Mouse (Mus musculus): ENCODE measurements around the gene Cenpm.

The Cenpm gene

GRCm38 (mm10) chr15:82192617-82193016, 51.9 kb downstream of the Cenpm start:
- DNase-seq (ENCODE audit: low spot score) = no peak

GRCm38 (mm10) chr15:82188481-82189240, 55.9 kb downstream of the Cenpm start:
- DNase-seq (ENCODE audit: low spot score) = peak; percentile 69

DNA sequence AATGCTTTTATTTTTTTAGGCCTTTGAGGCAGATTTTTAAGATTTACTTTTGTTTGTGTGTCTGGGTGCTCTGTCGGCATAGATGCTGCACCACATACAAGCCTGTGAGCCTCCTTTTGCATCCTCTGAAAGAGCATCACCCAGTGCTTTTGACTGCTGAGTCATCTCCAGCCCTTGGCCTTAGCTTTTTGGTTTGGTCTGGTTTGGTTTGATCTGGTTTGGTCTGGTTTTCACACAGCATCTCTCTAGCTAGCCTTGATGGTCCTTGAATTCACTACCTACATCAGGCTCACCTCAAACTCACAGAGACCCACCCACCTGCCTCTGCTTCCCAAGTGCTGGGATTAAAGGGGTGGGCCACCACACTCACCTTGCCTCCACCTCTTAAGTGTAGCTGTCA, 56.6 kb downstream of the Cenpm start:
- peak; percentile 34 for DNase-seq (ENCODE audit: low spot score)

DNA sequence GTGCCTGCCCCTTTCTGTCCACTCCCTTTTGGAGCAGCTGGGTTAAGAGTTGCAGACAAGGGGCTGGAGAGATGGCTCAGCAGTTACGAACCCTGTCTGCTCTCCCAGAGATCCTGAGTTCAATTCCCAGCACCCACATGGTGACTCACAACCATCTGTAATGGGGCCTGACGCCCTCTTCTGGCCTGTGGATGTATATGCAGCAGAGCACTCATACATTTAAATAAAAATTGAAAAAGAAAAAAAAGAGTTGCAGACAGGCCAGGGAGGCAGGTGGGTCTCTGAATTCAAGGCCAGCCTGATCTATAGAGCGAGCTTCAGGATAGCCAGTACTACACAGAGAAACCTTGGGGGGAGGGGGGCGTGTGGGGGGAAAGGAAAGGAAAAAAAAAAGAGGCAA, 57.1 kb downstream of the Cenpm start:
- no peak for DNase-seq (ENCODE audit: low spot score)

DNA sequence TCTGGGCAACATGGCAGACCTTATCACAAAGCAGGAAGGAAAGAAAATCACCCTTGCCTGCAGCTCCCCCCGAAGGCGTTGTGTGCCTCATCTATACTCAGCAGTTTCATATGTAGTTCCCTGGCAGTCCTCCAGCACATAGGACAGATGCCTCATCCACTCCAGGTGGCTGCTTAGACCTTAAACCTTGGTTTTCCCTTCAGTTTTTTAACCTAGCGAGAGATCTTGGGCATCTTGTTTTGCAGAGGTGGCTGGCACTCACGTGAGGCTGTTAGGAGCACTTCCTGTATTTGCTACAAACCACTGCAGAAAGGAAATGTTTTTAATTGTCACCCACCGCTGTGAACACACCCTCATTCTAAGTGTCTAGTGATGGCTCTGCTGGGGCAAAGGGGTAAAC, 57.6 kb downstream of the Cenpm start:
- peak; percentile 44 for DNase-seq (ENCODE audit: low spot score)

DNA sequence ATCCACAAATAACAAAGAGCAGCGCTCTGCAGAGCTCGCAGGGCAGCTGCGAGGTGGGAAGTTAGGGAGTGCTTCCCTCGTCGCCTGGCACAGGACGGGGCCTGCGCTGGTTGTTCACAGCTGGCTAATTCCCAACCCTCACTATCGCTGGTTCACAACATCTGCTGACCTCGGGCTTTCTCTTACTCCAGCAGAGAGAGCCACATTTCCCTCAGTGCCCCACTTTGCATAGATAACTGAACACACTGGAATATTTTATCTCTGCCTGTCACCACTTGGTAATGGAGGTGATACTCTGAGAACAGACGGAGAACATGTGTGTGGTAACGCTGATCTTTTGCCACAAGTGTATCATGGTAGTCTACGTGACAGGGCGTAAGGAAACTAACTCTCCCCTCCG, 58.4 kb downstream of the Cenpm start:
- peak; percentile 78 for DNase-seq (ENCODE audit: low spot score)

GRCm38 (mm10) chr15:82185062-82185783, 59.3 kb downstream of the Cenpm start:
- DNase-seq (ENCODE audit: low spot score) = no peak

DNA sequence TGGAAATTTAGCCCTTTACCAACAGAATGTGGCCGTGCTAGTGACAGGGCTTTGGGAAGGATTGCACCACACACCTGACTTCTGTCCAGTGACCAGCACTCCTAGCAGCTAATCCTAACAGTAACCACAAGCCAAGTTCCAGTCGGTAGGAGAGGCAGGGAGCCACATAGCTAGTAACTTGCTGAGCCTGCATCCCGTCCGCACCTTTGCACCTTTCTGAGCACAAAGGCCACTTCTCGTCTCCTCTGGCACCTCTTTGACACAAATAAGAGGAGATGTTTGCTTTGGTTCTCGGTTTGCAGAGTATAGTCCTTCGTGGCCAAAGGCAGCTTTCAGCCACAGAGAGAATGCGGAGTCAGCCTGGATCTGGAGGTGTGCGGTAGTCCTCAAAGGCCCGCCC, 59.9 kb downstream of the Cenpm start:
- peak; percentile 26 for DNase-seq (ENCODE audit: low spot score)

DNA sequence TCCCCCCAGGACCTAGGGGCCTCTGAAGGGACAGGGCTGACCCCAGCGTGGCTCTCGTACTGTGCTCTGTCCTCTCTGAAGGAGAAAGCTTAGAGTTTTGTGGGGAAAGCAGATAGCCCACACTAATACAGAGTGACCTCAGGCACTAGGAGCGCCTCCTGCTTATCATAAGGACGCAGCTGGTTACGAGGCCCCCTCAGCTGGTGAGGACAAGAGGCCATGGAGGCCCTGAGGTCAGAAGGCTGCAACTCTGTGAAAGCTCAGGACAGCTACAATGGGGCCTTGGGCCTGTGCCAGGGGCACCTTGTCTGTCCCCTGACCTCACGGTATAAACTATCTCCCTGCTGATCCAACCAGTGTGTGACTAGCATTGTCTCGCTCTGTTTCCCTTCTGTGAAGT, 60.4 kb downstream of the Cenpm start:
- peak; percentile 80 for DNase-seq (ENCODE audit: low spot score)
